ENCODE assay signal across 8 mouse cellular contexts in genomic region chr11:75769206-75769605, GRCm38 (mm10). TPM values are rescaled to one million over a fixed set of nuclear protein-coding genes. Genes with fewer than 3 reads are reported as not detected.
DNase-seq lines count a peak whose midpoint lies in the region; ATAC-seq and TF ChIP-seq lines count a peak whose summit lies in the region.

No protein-coding gene starts in this region.

- in situ Hi-C loops in ES-E14 (cut with MboI; ENCODE audit: low sequenced_read_pairs in 2 of 2, unreplicated experiment in 2 of 2): no loop called here

- no peak overlapping the region for H3K9ac ChIP-seq in ES-E14 (ENCODE audit: insufficient read depth, low read depth, low read length, poor library complexity, severe bottlenecking)
- no peak overlapping the region for H3K9ac ChIP-seq in forebrain, embryonic 14.5 days (ENCODE audit: low read length)
- 0 out of 2 replicates have a peak overlapping the region, but pooled peaks have one; percentile 16 for H3K9ac ChIP-seq in liver, postnatal 0 days (replicated peaks)
- H3K9ac ChIP-seq in neural tube, embryonic 14.5 days (replicated peaks; ENCODE audit: low read depth, low read length): no peak overlapping the region

- H3K4me1 ChIP-seq in ES-E14 (ENCODE audit: control insufficient read depth in 2 of 2, insufficient read depth in 2 of 2, low read length in 2 of 2, poor library complexity in 1 of 2): peaks cover 0 to 8% of the 10 kb centered on the region in 2 experiments; a peak in 2 of 4 replicates
- no peaks in the 10 kb centered on the region for H3K4me1 ChIP-seq in forebrain, embryonic 14.5 days (ENCODE audit: control insufficient read depth, insufficient read depth, low read length)
- H3K4me1 ChIP-seq in liver, postnatal 0 days (ENCODE audit: insufficient read depth): peaks cover 5% of the 10 kb centered on the region; the same call in 1 of the 2 replicates
- 0 out of 2 replicates have a peak, but pooled peaks cover 6% of the 10 kb centered on the region for H3K4me1 ChIP-seq in neural tube, embryonic 14.5 days (ENCODE audit: control insufficient read depth, insufficient read depth, low read length)
- H3K4me1 ChIP-seq in testis, adult 2 months (ENCODE audit: control insufficient read depth, insufficient read depth, low read length): no peaks in the 10 kb centered on the region; the same call in 1 of the 2 replicates

- H3K4me3 ChIP-seq in ES-E14 (ENCODE audit: insufficient read depth in 1 of 2, low read depth in 1 of 2, low read length in 2 of 2, poor library complexity in 1 of 2, severe bottlenecking in 1 of 2): 0 out of 4 replicates have a peak overlapping the region, but pooled peaks of 1 of the 2 experiments have one; percentile 9
- H3K4me3 ChIP-seq in forebrain, embryonic 14.5 days (ENCODE audit: low read depth, low read length): peak overlapping the region; percentile 4; the same call in 1 of the 2 replicates
- peak overlapping the region; percentile 27; the same call in 1 of the 2 replicates for H3K4me3 ChIP-seq in liver, postnatal 0 days (ENCODE audit: low read depth, low read length)
- H3K4me3 ChIP-seq in neural tube, embryonic 14.5 days (ENCODE audit: low read depth, low read length): no peak overlapping the region
- peak overlapping the region; percentile 54 for H3K4me3 ChIP-seq in testis, adult 2 months (ENCODE audit: control insufficient read depth, low read depth, low read length)

- no peak overlapping the region for H3K27ac ChIP-seq in ES-E14 (ENCODE audit: insufficient read depth, low read depth, low read length, poor library complexity, severe bottlenecking)
- H3K27ac ChIP-seq in forebrain, embryonic 14.5 days (ENCODE audit: low read depth, low read length): no peak overlapping the region
- no peak overlapping the region for H3K27ac ChIP-seq in liver, postnatal 0 days (ENCODE audit: low read depth)
- H3K27ac ChIP-seq in neural tube, embryonic 14.5 days (ENCODE audit: low read depth, low read length): no peak overlapping the region
- no peak overlapping the region; the same call in 1 of the 2 replicates for H3K27ac ChIP-seq in testis, adult 2 months (ENCODE audit: control insufficient read depth, insufficient read depth, low read depth, low read length)

- DNase-seq in ES-E14 (ENCODE audit: low read depth, low spot score): peak; percentile 70
- DNase-seq in cerebellum, adult 11 months: peak; percentile 78
- peak; percentile 81 for DNase-seq in forebrain, embryonic 14.5 days (ENCODE audit: low spot score)
- DNase-seq in heart, postnatal 14 days: peak; percentile 83 to 92
- DNase-seq in layer of hippocampus, adult 11-12 months (ENCODE audit: low spot score): peak; percentile 83
- DNase-seq in liver, postnatal 0 days: peak; percentile 91

- under 1% methylated on average over 23 of the region's 23 CpGs for WGBS in forebrain, embryonic 14.5 days
- under 1% methylated on average over 23 of the region's 23 CpGs for WGBS in liver, postnatal 0 days (ENCODE audit: insufficient replicate concordance)
- WGBS in neural tube, embryonic 14.5 days: 1% methylated on average over 23 of the region's 23 CpGs

- H3K36me3 ChIP-seq in ES-E14 (ENCODE audit: control insufficient read depth, insufficient read depth, low read length, poor library complexity, severe bottlenecking): peaks cover 6% of the 10 kb centered on the region
- peaks cover 40% of the 10 kb centered on the region for H3K36me3 ChIP-seq in forebrain, embryonic 14.5 days (ENCODE audit: control insufficient read depth, insufficient read depth, low read length)
- H3K36me3 ChIP-seq in liver, postnatal 0 days (replicated peaks; ENCODE audit: insufficient read depth, low read length): peaks cover 30% of the 10 kb centered on the region
- peaks cover 20% of the 10 kb centered on the region for H3K36me3 ChIP-seq in neural tube, embryonic 14.5 days (ENCODE audit: control insufficient read depth, insufficient read depth, low read length)
- no peaks in the 10 kb centered on the region for H3K36me3 ChIP-seq in testis, adult 2 months (ENCODE audit: control insufficient read depth, insufficient read depth, low read length)

- TF ChIP-seq POLR2A in testis, adult 2 months (IDR thresholded peaks at IDR 0.05; ENCODE audit: control insufficient read depth, low read depth, low read length): no peak

- no peaks in the 10 kb centered on the region for H3K27me3 ChIP-seq in forebrain, embryonic 14.5 days (replicated peaks; ENCODE audit: control insufficient read depth, insufficient read depth, low read length)
- H3K27me3 ChIP-seq in liver, postnatal 0 days (ENCODE audit: insufficient read depth, low read length): no peaks in the 10 kb centered on the region
- no peaks in the 10 kb centered on the region for H3K27me3 ChIP-seq in neural tube, embryonic 14.5 days (ENCODE audit: control insufficient read depth, insufficient read depth, low read length)
- no peaks in the 10 kb centered on the region for H3K27me3 ChIP-seq in testis, adult 2 months (ENCODE audit: control insufficient read depth, insufficient read depth, low read length)

- intact Hi-C loops in heart, postnatal 14 days (cut with DNase I): loop anchor here (5.0 kb wide), 1 partner anchor 57 kb away; no protein-coding TSS in a partner anchor

- peak; percentile 87 for TF ChIP-seq CTCF in liver, postnatal 0 days (IDR thresholded peaks at IDR 0.05; ENCODE audit: low read depth)
- TF ChIP-seq CTCF in testis, adult 2 months (IDR thresholded peaks at IDR 0.05; ENCODE audit: control insufficient read depth, insufficient read depth, insufficient replicate concordance, low read depth, low read length): peak; percentile 84; the same call in 1 of the 2 replicates

- H3K4me2 ChIP-seq in forebrain, embryonic 14.5 days (ENCODE audit: low read length): peak overlapping the region; percentile 41
- H3K4me2 ChIP-seq in liver, postnatal 0 days (ENCODE audit: low read depth, low read length): peak overlapping the region; percentile 62
- peak overlapping the region; percentile 28; the same call in 1 of the 2 replicates for H3K4me2 ChIP-seq in neural tube, embryonic 14.5 days (ENCODE audit: low read depth, low read length)

- H3K9me3 ChIP-seq in ES-E14 (ENCODE audit: control insufficient read depth, insufficient read depth, low read depth, low read length): no peaks in the 10 kb centered on the region
- H3K9me3 ChIP-seq in forebrain, embryonic 14.5 days (replicated peaks; ENCODE audit: control insufficient read depth, low read length): no peaks in the 10 kb centered on the region
- no peaks in the 10 kb centered on the region for H3K9me3 ChIP-seq in liver, postnatal 0 days (ENCODE audit: low read length)
- H3K9me3 ChIP-seq in neural tube, embryonic 14.5 days (ENCODE audit: control insufficient read depth, low read length): no peaks in the 10 kb centered on the region

- peak; percentile 92 for ATAC-seq in forebrain, embryonic 14.5 days
- ATAC-seq in liver, postnatal 0 days: peak; percentile 94
- ATAC-seq in neural tube, embryonic 14.5 days (ENCODE audit: low read depth): peak; percentile 91

- no peak for TF ChIP-seq EP300 in liver, postnatal 0 days (IDR thresholded peaks at IDR 0.05; ENCODE audit: low read depth)

TF ChIP-seq in ES-E14, 5 proteins besides CTCF, POLR2A, EP300 and RAD21:
- TF ChIP-seq ZNF384 (IDR thresholded peaks at IDR 0.05; ENCODE audit: low read depth, low read length): no peak
- 0 out of 2 replicates have a peak, but pooled peaks have one; percentile 9 for TF ChIP-seq CHD2 (IDR thresholded peaks at IDR 0.05; ENCODE audit: low read depth, low read length)
- TF ChIP-seq MAFK (IDR thresholded peaks at IDR 0.05; ENCODE audit: insufficient read depth, low read depth, low read length): no peak
- TF ChIP-seq HCFC1 (IDR thresholded peaks at IDR 0.05; ENCODE audit: borderline replicate concordance, insufficient read depth, low read length): no peak
- 0 out of 2 replicates have a peak, but pooled peaks have one; percentile 20 for TF ChIP-seq ZC3H11A (IDR thresholded peaks at IDR 0.05; ENCODE audit: borderline replicate concordance, low read depth, low read length)

RNA-seq across cellular contexts. Expression of gene Doc2b, which starts 26.6 kb away (rescaled TPM):
- total RNA-seq in ES-E14 (2012; rRNA removed): 0.16 and 0.27 TPM in 2 replicates
- 1.5 and 1.8 TPM in 2 replicates for polyA plus RNA-seq in forebrain, embryonic 14.5 days (2014; fragmentation: Nextera tagmentation; extraction: Ambion mirVana)
- under 1 TPM; 0.29 TPM for total RNA-seq in heart, postnatal 14 days (2021)
- polyA plus RNA-seq in liver, postnatal 0 days (2015; fragmentation: Nextera tagmentation; extraction: Ambion mirVana): not detected in 2 replicates
- 2.1 and 2.3 TPM in 2 replicates for polyA plus RNA-seq in neural tube, embryonic 14.5 days (2014; fragmentation: Nextera tagmentation; extraction: Ambion mirVana)
- 0.78 and 0.96 TPM in 2 replicates for polyA plus RNA-seq in testis, adult 2 months (2012; rRNA removed)

RNA-seq across cellular contexts. Expression of gene Ywhae, which starts 36.5 kb away (rescaled TPM):
- 256 and 432 TPM in 2 replicates for total RNA-seq in ES-E14 (2012; rRNA removed)
- 1,444 and 1,603 TPM in 2 replicates for polyA plus RNA-seq in forebrain, embryonic 14.5 days (2014; fragmentation: Nextera tagmentation; extraction: Ambion mirVana)
- 100 to 1,000 TPM; 534 to 594 TPM for total RNA-seq in heart, postnatal 14 days (2021)
- polyA plus RNA-seq in liver, postnatal 0 days (2015; fragmentation: Nextera tagmentation; extraction: Ambion mirVana): 190 and 204 TPM in 2 replicates
- polyA plus RNA-seq in neural tube, embryonic 14.5 days (2014; fragmentation: Nextera tagmentation; extraction: Ambion mirVana): 1,519 and 1,581 TPM in 2 replicates
- 172 and 188 TPM in 2 replicates for polyA plus RNA-seq in testis, adult 2 months (2012; rRNA removed)
